Mouse (Mus musculus) cerebellum, adult 2 months (tissue): ENCODE results near the gene Zbtb45. TPM values are rescaled to one million over a fixed set of nuclear protein-coding genes. Genes with fewer than 3 reads are reported as not detected.

Source experiments
- DNase-seq, 2 experiments: peaks; one replicate each; pipeline ENCODE4 v3.0.0; 2021
- H3K27ac ChIP-seq: fragments of 200-500 bp; 2 replicates; pipeline ENCODE4 v1.5.1; 2012; ENCODE audit warnings: low read length, control low read depth, inconsistent platforms; ENCODE audit not compliant: insufficient read depth
- H3K27me3 ChIP-seq: fragments of 200-500 bp; 2 replicates; pipeline ENCODE4 v1.6.1; 2012; ENCODE audit warnings: inconsistent platforms, mild to moderate bottlenecking, low read length, moderate library complexity; ENCODE audit not compliant: control insufficient read depth, insufficient read depth
- H3K4me1 ChIP-seq: fragments of 200-500 bp; 2 replicates; pipeline ENCODE4 v1.6.1; 2011; ENCODE audit warnings: low read length; ENCODE audit not compliant: control insufficient read depth, insufficient read depth
- H3K4me3 ChIP-seq: fragments of 200-500 bp; replicated peaks from 2 replicates; pipeline ENCODE3; 2011; ENCODE audit warnings: mild to moderate bottlenecking, low read depth, low read length, control low read depth; ENCODE audit not compliant: insufficient read depth
- CTCF ChIP-seq: fragments of 200-500 bp; IDR thresholded peaks from 2 replicates; pipeline ENCODE4 v1.5.1; 2011; ENCODE audit warnings: low read depth, mild to moderate bottlenecking, control low read depth, low read length, moderate library complexity, borderline replicate concordance; ENCODE audit not compliant: insufficient read depth
- POLR2A ChIP-seq: fragments of 200-500 bp; IDR thresholded peaks from 2 replicates; pipeline ENCODE4 v1.6.1; 2011; ENCODE audit warnings: low read length, control low read depth, borderline replicate concordance; ENCODE audit not compliant: insufficient read depth
- WGBS: fragments of 180-500 bp; shearing (Covaris S2); methylation state at CpG from one replicate; pipeline ENCODE4 v1.1.7; 2018; 5-methylcytosine and 5-hydroxymethylcytosine counted together
- polyA plus RNA-seq: library from polyadenylated mRNA; depleted of rRNA; stranded (reverse); fragments of >200 nt; gene quantifications from 2 replicates; pipeline ENCODE4 v1.2.3, GENCODE M21; 2012; rRNA removed

The Zbtb45 gene
- polyA plus RNA-seq = 31.9 and 33.5 TPM in 2 replicates

DNA sequence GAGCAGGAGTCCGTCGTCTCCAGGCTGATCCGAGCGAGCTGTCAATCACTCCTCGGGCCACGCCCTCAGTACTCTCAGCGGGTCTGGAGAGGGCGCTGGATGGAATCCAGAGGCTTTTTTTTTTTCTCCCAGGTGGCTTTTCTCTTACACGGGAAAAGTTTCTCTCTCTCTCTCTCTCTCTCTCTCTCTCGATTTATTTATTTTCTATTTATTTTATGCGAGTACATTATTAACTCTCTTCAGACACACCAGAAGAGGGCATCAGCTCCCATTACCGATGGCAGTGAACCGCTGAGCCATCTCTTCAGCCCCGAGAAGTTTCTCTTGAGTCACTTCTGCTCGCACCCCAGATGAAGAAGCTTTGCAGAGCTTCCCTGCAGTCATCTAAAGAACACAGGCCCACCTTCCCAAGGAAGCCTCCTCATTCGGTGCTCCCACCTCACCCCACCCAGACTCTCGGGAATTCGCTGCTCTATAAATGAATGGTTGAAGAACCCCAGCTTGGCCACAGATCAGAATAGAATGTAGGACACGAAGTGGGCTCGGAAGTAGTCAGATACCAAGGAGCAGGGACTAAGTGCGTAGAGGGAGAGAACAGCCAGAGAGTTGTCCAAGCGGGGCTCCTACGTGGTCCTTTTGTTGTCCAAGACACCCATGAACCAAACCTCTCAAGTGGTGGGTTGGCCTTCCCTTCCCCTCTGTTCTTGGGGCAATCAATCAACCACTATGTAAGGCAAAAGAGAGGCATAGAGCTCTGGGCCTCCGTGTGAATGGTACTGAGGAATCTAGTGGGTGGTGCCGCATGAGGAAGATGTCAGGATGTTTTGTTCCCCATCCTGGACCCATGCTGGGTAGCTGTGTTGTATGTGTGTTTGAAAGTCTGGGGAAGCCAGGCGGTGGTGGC is at the start of gene Zbtb45:
Gene Zbtb45 (minus strand): TSS at position 30 of the 904 bp plus-strand sequence.
- 4% methylated on average over 26 of the region's 26 CpGs for WGBS
- peak in 1 of 2 experiments; percentile 13 for DNase-seq
- H3K4me1 ChIP-seq = peaks cover 18% of the 10 kb centered on the region

DNA sequence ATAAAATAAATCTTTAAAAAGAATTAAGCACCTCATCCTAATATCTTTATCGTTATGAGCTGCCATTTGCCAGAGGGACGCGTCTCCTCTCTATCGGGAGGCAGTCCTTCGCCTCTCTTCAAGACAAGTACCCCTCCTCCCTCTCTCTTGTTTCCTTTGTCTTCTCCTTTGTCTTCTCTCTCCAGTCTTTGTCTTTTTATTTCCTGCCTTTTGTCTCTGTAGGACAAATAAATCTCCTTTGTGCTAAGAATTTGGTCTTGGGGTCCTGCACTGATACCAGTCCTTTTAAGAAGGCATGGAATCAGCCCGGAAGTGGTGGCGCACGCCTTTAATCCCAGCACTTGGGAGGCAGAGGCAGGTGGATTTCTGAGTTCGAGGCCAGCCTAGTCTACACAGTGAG is 49.7 kb upstream of the Zbtb45 start:
- DNase-seq = no peak
- TF ChIP-seq POLR2A (no peak), CTCF (no peak)
- H3K4me1 ChIP-seq = no peaks in the 10 kb centered on the region
- no peak overlapping the region for H3K4me3 ChIP-seq
- WGBS = 82% methylated on average over 9 of the region's 9 CpGs
- no peak overlapping the region for H3K27ac ChIP-seq
- H3K27me3 ChIP-seq = no peaks in the 10 kb centered on the region

More for the DNA sequence above, at the start of gene Zbtb45:
- Histone ChIP-seq H3K27ac (peak within 1 kb of the TSS; percentile 92), H3K27me3 (no peaks in the 10 kb centered on the region), H3K4me3 (peak within 1 kb of the TSS; percentile 97)
- TF ChIP-seq POLR2A = no peak
- no peak for TF ChIP-seq CTCF

DNA sequence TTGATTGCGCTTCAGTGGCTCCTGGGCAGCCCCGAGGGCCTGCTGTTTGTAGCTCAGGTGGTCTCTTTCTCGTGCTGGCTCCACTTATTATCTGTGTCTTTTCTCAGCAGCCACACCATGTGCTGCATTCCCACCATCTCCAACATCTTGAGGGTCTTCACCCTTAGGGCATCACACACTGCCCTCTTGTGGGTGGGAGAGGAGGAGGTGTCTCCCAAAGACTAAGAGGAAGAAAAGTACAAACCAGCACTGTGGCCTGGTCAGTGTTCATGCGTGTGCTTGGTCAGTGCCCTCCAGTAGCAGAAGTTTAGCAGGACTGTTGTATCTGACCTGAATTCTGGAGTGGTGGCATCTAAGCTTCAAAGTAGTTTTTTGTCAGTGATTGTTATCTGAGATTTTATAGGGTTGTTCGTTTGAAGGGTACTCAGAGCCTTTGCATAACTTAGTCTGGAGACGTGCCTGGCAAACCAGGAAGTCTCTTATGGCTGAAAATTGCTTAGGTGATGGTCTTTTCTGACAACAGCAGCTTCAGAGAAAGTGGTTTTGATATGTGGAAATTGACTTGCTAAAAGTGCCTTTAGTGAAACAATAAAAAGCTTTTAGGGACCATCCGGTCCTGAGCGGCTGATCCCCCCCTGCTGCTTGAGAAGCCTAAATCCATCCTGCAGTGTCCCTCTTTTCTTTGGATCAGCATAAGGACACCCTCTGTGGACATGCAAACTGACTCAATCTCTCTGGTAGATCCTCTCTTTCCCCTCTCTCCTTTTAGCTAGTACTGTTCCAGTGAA is 47.3 kb upstream of the Zbtb45 start:
- Histone ChIP-seq H3K27ac (no peak overlapping the region), H3K4me1 (no peaks in the 10 kb centered on the region), H3K4me3 (no peak overlapping the region), H3K27me3 (no peaks in the 10 kb centered on the region)
- no peak; the same call in 1 of the 2 replicates for TF ChIP-seq CTCF
- no peak for TF ChIP-seq POLR2A
- no peak for DNase-seq
- WGBS = 52% methylated on average over 8 of the region's 8 CpGs

DNA sequence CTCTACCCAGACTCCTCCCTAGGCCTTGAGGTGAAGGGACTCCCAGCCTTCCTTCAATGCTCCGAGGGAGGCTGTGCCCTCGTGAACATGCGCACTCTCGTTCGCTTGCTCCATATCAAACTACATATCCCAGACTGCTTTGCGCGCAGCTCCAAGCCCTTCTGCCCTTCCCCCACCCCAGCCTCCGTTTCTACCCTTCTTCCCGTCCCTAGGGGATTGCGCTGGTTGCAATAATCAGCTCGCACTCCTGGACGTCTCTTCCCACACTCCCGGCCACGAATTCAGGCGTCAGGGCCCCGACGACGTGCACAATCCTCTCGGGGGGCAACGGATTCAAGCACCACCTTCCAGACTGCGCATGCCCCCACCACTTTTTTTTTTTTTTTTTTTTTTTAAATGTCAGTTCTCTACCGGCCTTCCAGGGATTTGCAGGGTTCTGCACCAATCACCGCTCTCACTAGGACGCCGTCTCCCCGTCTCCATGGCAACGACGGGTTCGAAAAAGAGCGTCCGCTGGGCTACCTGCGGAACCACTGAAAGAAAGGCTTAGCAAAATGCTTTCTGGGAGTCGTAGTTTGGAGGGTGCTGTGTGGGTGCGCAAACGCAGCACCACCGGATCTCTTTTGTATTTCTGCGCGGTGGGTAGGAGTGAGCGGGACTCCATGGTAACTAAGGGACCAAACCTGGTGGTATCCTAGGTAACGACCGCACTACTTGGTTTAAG is 44.6 kb upstream of the Zbtb45 start, which contains the start of gene Mzf1:
Gene Mzf1 (minus strand): TSS at position 478 of the 724 bp plus-strand sequence.
- peak; percentile 97 to 99 for DNase-seq
- no peaks in the 10 kb centered on the region for H3K4me1 ChIP-seq
- TF ChIP-seq CTCF (no peak), POLR2A (peak; percentile 74; the same call in 1 of the 2 replicates)
- H3K4me3 ChIP-seq = peak within 1 kb of the TSS; percentile 94
- WGBS = under 1% methylated on average over 41 of the region's 41 CpGs
- H3K27me3 ChIP-seq = no peaks in the 10 kb centered on the region
- peak within 1 kb of the TSS; percentile 88 for H3K27ac ChIP-seq

DNA sequence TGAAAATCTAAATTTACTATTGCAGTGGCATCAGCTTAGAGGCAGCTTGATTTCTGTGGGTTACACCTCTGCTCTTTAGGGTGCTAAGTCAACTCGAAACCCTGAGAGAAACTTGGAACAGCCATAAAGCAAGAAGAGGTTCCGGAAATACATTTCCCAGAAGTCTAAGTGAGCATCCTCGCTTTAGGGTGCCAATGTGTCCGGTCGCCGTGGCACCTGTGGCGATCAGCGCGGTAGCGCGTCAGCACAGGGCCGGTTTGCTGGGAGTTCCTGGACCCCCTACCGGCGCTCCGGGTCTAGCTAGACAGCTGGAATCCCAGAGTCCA is 44.1 kb upstream of the Zbtb45 start:
- Histone ChIP-seq H3K27ac (peak overlapping the region; percentile 88), H3K4me1 (no peaks in the 10 kb centered on the region), H3K27me3 (no peaks in the 10 kb centered on the region), H3K4me3 (peak overlapping the region; percentile 94)
- no peak for TF ChIP-seq POLR2A
- under 1% methylated on average over 15 of the region's 15 CpGs for WGBS
- no peak for DNase-seq

DNA sequence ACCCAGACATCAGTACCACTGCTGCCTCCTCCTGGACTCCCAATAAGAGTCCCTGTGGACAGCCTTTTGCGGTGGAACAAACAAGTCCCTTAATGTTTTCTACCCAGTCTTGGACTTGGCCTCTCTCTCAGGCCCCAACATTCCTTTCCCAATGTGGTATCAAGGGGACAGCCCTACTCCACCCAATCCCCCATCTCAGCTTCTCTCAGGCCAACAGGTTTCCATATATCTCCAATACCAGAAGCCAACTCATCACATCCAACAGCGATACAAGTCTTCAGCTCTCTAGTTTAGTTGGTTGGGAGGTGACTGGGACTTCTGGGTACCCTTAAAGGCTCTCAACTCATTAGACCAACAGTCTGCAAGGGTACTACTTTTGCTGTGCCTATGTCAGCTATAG is 43.7 kb upstream of the Zbtb45 start:
- H3K27me3 ChIP-seq = no peaks in the 10 kb centered on the region
- H3K4me3 ChIP-seq = peak overlapping the region; percentile 94
- 98% methylated on average over 2 of the region's 2 CpGs for WGBS
- peak; percentile 13 to 17 for DNase-seq
- no peak overlapping the region for H3K27ac ChIP-seq
- TF ChIP-seq CTCF = no peak
- no peak for TF ChIP-seq POLR2A
- H3K4me1 ChIP-seq = no peaks in the 10 kb centered on the region

DNA sequence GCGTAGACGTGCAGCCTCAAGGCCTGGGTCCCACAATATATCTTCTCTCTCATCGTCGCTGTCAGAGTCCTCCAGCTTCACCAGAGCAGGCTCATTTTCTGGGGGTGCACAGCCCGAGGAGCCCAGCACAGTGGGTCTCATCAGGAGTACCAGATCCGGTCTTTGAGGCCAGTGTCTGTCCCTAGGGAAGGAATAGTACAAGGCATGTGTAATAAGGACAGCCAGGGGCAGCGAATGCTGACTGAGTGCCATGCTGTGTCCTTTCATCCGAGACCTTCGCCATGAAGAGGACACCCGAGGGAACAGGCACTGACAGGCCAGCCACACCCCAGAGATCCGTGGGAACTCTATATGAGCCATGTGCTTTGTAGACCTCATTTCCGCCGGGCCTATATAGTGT is 43.2 kb upstream of the Zbtb45 start:
- WGBS = 85% methylated on average over 13 of the region's 13 CpGs
- no peaks in the 10 kb centered on the region for H3K4me1 ChIP-seq
- DNase-seq = peak; percentile 17 to 18
- no peak overlapping the region for H3K27ac ChIP-seq
- TF ChIP-seq POLR2A (no peak), CTCF (no peak)
- H3K4me3 ChIP-seq = no peak overlapping the region
- no peaks in the 10 kb centered on the region for H3K27me3 ChIP-seq
